Mouse (Mus musculus) midbrain, embryonic 10.5 days (tissue): ENCODE data around the gene Gzma. TPM values are rescaled to one million over a fixed set of nuclear protein-coding genes. Genes with fewer than 3 reads are reported as not detected.

Experiments
- polyA plus RNA-seq: library from polyadenylated mRNA; unstranded; fragments of >200 nt; fragmentation: Nextera tagmentation; extraction: Ambion mirVana; gene quantifications from 2 replicates; pipeline ENCODE4 v1.2.1, GENCODE M21; 2016

Gene Gzma
- polyA plus RNA-seq, 1 experiment from 2014 or later, result not detected

Other genes starting within 250 kb of the Gzma start
- 94.7 and 98.2 TPM in 2 replicates for gene Mtrex, start 173.6 kb downstream of the Gzma start, polyA plus RNA-seq
- gene Dhx29, start 173.5 kb downstream of the Gzma start, polyA plus RNA-seq, result 32.5 and 34.1 TPM in 2 replicates
- 0.21 and 0.79 TPM in 2 replicates for gene Ccno, start 113.2 kb downstream of the Gzma start, polyA plus RNA-seq
- 0.25 TPM in 1 of 2 replicates, not detected in the other for gene Mcidas, start 107.1 kb downstream of the Gzma start, polyA plus RNA-seq
- gene Cdc20b, start 65.9 kb downstream of the Gzma start, polyA plus RNA-seq, result 0.17 TPM in 1 of 2 replicates, not detected in the other
- gene Gpx8, start 54.6 kb downstream of the Gzma start, polyA plus RNA-seq, result 104 and 109 TPM in 2 replicates
- gene Esm1, start 108.7 kb upstream of the Gzma start, polyA plus RNA-seq, result 1.8 and 2.6 TPM in 2 replicates
- gene Gzmk, start 124.9 kb upstream of the Gzma start, polyA plus RNA-seq, result not detected in 2 replicates
- 1.3 and 1.5 TPM in 2 replicates for gene BC067074, start 192.2 kb upstream of the Gzma start, polyA plus RNA-seq